Mouse (Mus musculus): Measurements from ENCODE around the gene Cct4. TPM values are rescaled to one million over a fixed set of nuclear protein-coding genes. Genes with fewer than 3 reads are reported as not detected.

Gene Cct4
- polyA plus RNA-seq, 1 experiment = 98.0 TPM

- H3K4me3 ChIP-seq (ENCODE audit: insufficient read depth, low read depth, low read length) = no peak overlapping the region
- no peaks in the 10 kb centered on the region for H3K4me1 ChIP-seq (ENCODE audit: control insufficient read depth, insufficient read depth, insufficient read length, low read length)
- H3K27ac ChIP-seq (replicated peaks; ENCODE audit: low read depth, low read length) = no peak overlapping the region
These were observed 15.0 kb downstream of the Cct4 start for GRCm38 (mm10) chr11:23005276-23005675.

GRCm38 (mm10) chr11:23007166-23007480 lies 16.8 kb downstream of the Cct4 start:
- Histone ChIP-seq H3K4me1 (ENCODE audit: control insufficient read depth, insufficient read depth, insufficient read length, low read length) (no peaks in the 10 kb centered on the region), H3K27ac (replicated peaks; ENCODE audit: low read depth, low read length) (no peak overlapping the region), H3K4me3 (ENCODE audit: insufficient read depth, low read depth, low read length) (peak overlapping the region; percentile 65)

GRCm38 (mm10) chr11:23007481-23008180 lies 17.3 kb downstream of the Cct4 start, which contains the start of gene Fam161a:
Fam161a (plus strand) TSS chr11:23007531.
- Histone ChIP-seq H3K4me3 (ENCODE audit: insufficient read depth, low read depth, low read length) (peak within 1 kb of the TSS; percentile 83), H3K4me1 (ENCODE audit: control insufficient read depth, insufficient read depth, insufficient read length, low read length) (no peaks in the 10 kb centered on the region), H3K27ac (replicated peaks; ENCODE audit: low read depth, low read length) (peak within 1 kb of the TSS; percentile 73)

- Histone ChIP-seq H3K27ac (replicated peaks; ENCODE audit: low read depth, low read length) (peak overlapping the region; percentile 73), H3K4me1 (ENCODE audit: control insufficient read depth, insufficient read depth, insufficient read length, low read length) (no peaks in the 10 kb centered on the region), H3K4me3 (ENCODE audit: insufficient read depth, low read depth, low read length) (peak overlapping the region; percentile 83)
These were observed 18.0 kb downstream of the Cct4 start for GRCm38 (mm10) chr11:23008181-23008823.

- Histone ChIP-seq H3K27ac (replicated peaks; ENCODE audit: low read depth, low read length) (no peak overlapping the region), H3K4me1 (ENCODE audit: control insufficient read depth, insufficient read depth, insufficient read length, low read length) (no peaks in the 10 kb centered on the region), H3K4me3 (ENCODE audit: insufficient read depth, low read depth, low read length) (peak overlapping the region; percentile 83)
These were observed 18.5 kb downstream of the Cct4 start for GRCm38 (mm10) chr11:23008824-23009200.

- H3K27ac ChIP-seq (replicated peaks; ENCODE audit: low read depth, low read length) = no peak overlapping the region
- H3K4me3 ChIP-seq (ENCODE audit: insufficient read depth, low read depth, low read length) = no peak overlapping the region
- H3K4me1 ChIP-seq (ENCODE audit: control insufficient read depth, insufficient read depth, insufficient read length, low read length) = no peaks in the 10 kb centered on the region
These were observed 22.8 kb downstream of the Cct4 start for GRCm38 (mm10) chr11:23013096-23013495.

GRCm38 (mm10) chr11:23013580-23014294 lies 23.4 kb downstream of the Cct4 start:
- H3K27ac ChIP-seq (replicated peaks; ENCODE audit: low read depth, low read length) = no peak overlapping the region
- H3K4me3 ChIP-seq (ENCODE audit: insufficient read depth, low read depth, low read length) = no peak overlapping the region
- H3K4me1 ChIP-seq (ENCODE audit: control insufficient read depth, insufficient read depth, insufficient read length, low read length) = no peaks in the 10 kb centered on the region

GRCm38 (mm10) chr11:23014996-23015395 lies 24.7 kb downstream of the Cct4 start:
- no peak overlapping the region for H3K27ac ChIP-seq (replicated peaks; ENCODE audit: low read depth, low read length)
- no peaks in the 10 kb centered on the region for H3K4me1 ChIP-seq (ENCODE audit: control insufficient read depth, insufficient read depth, insufficient read length, low read length)
- no peak overlapping the region for H3K4me3 ChIP-seq (ENCODE audit: insufficient read depth, low read depth, low read length)

GRCm38 (mm10) chr11:23017943-23018342 lies 27.6 kb downstream of the Cct4 start:
- Histone ChIP-seq H3K27ac (replicated peaks; ENCODE audit: low read depth, low read length) (no peak overlapping the region), H3K4me1 (ENCODE audit: control insufficient read depth, insufficient read depth, insufficient read length, low read length) (no peaks in the 10 kb centered on the region), H3K4me3 (ENCODE audit: insufficient read depth, low read depth, low read length) (no peak overlapping the region)

- Histone ChIP-seq H3K4me1 (ENCODE audit: control insufficient read depth, insufficient read depth, insufficient read length, low read length) (no peaks in the 10 kb centered on the region), H3K27ac (replicated peaks; ENCODE audit: low read depth, low read length) (0 out of 2 replicates have a peak overlapping the region, but pooled peaks have one; percentile 8), H3K4me3 (ENCODE audit: insufficient read depth, low read depth, low read length) (peak overlapping the region; percentile 31; the same call in 1 of the 2 replicates)
These were observed 29.9 kb downstream of the Cct4 start for GRCm38 (mm10) chr11:23020116-23020770.

- H3K4me3 ChIP-seq (ENCODE audit: insufficient read depth, low read depth, low read length) = peak overlapping the region; percentile 31
- no peaks in the 10 kb centered on the region for H3K4me1 ChIP-seq (ENCODE audit: control insufficient read depth, insufficient read depth, insufficient read length, low read length)
- H3K27ac ChIP-seq (replicated peaks; ENCODE audit: low read depth, low read length) = no peak overlapping the region
These were observed 30.5 kb downstream of the Cct4 start for GRCm38 (mm10) chr11:23020841-23021240.

- no peak overlapping the region for H3K27ac ChIP-seq (replicated peaks; ENCODE audit: low read depth, low read length)
- H3K4me1 ChIP-seq (ENCODE audit: control insufficient read depth, insufficient read depth, insufficient read length, low read length) = no peaks in the 10 kb centered on the region
- no peak overlapping the region for H3K4me3 ChIP-seq (ENCODE audit: insufficient read depth, low read depth, low read length)
These were observed 32.8 kb downstream of the Cct4 start for GRCm38 (mm10) chr11:23023155-23023554.

- Histone ChIP-seq H3K4me1 (ENCODE audit: control insufficient read depth, insufficient read depth, insufficient read length, low read length) (no peaks in the 10 kb centered on the region), H3K4me3 (ENCODE audit: insufficient read depth, low read depth, low read length) (no peak overlapping the region), H3K27ac (replicated peaks; ENCODE audit: low read depth, low read length) (no peak overlapping the region)
These were observed 33.9 kb downstream of the Cct4 start for GRCm38 (mm10) chr11:23024169-23024568.

- Histone ChIP-seq H3K4me3 (ENCODE audit: insufficient read depth, low read depth, low read length) (no peak overlapping the region), H3K27ac (replicated peaks; ENCODE audit: low read depth, low read length) (no peak overlapping the region), H3K4me1 (ENCODE audit: control insufficient read depth, insufficient read depth, insufficient read length, low read length) (no peaks in the 10 kb centered on the region)
These were observed 38.6 kb downstream of the Cct4 start for GRCm38 (mm10) chr11:23028957-23029356.

GRCm38 (mm10) chr11:23029399-23029798 lies 39.1 kb downstream of the Cct4 start:
- H3K4me1 ChIP-seq (ENCODE audit: control insufficient read depth, insufficient read depth, insufficient read length, low read length) = no peaks in the 10 kb centered on the region
- H3K27ac ChIP-seq (replicated peaks; ENCODE audit: low read depth, low read length) = no peak overlapping the region
- no peak overlapping the region for H3K4me3 ChIP-seq (ENCODE audit: insufficient read depth, low read depth, low read length)

Data from brown adipose tissue, adult 24 weeks (tissue).